Mouse (Mus musculus) testis, adult 2 months (tissue): ENCODE data around the gene Lrrc71. TPM values are rescaled to one million over a fixed set of nuclear protein-coding genes. Genes with fewer than 3 reads are reported as not detected.

Experiments used
- H3K27ac ChIP-seq: fragments of 200-500 bp; 2 replicates; pipeline ENCODE4 v1.5.1; 2012; ENCODE audit warnings: low read depth, low read length; ENCODE audit not compliant: control insufficient read depth, insufficient read depth
- H3K27me3 ChIP-seq: fragments of 200-500 bp; 2 replicates; pipeline ENCODE4 v1.6.1; 2012; ENCODE audit warnings: mild to moderate bottlenecking, low read length, moderate library complexity; ENCODE audit not compliant: control insufficient read depth, insufficient read depth
- H3K36me3 ChIP-seq: fragments of 200-500 bp; 2 replicates; pipeline ENCODE4 v1.6.1; 2012; ENCODE audit warnings: mild to moderate bottlenecking, low read length; ENCODE audit not compliant: control insufficient read depth, insufficient read depth
- H3K4me1 ChIP-seq: fragments of 200-500 bp; 2 replicates; pipeline ENCODE4 v1.6.1; 2012; ENCODE audit warnings: low read length; ENCODE audit not compliant: control insufficient read depth, insufficient read depth
- H3K4me3 ChIP-seq: fragments of 200-500 bp; 2 replicates; pipeline ENCODE4 v1.5.1; 2012; ENCODE audit warnings: low read depth, mild to moderate bottlenecking, low read length, moderate library complexity, mixed read lengths; ENCODE audit not compliant: control insufficient read depth
- CTCF ChIP-seq: fragments of 200-500 bp; IDR thresholded peaks from 2 replicates; pipeline ENCODE4 v1.5.1; 2012; ENCODE audit warnings: low read depth, mild to moderate bottlenecking, inconsistent platforms, low read length, moderate library complexity; ENCODE audit not compliant: control insufficient read depth, insufficient read depth, insufficient replicate concordance
- POLR2A ChIP-seq: fragments of 200-500 bp; IDR thresholded peaks from 2 replicates; pipeline ENCODE4 v1.6.1; 2012; ENCODE audit warnings: low read depth, mild to moderate bottlenecking, inconsistent platforms, low read length, moderate library complexity; ENCODE audit not compliant: control insufficient read depth
- polyA plus RNA-seq: library from polyadenylated mRNA; depleted of rRNA; stranded (reverse); fragments of >200 nt; gene quantifications from 2 replicates; pipeline ENCODE4 v1.2.3, GENCODE M21; 2012; rRNA removed

The Lrrc71 gene
- polyA plus RNA-seq, 1 experiment: 135 TPM

GRCm38 (mm10) chr3:87733984-87734761 is 14.3 kb downstream of the Lrrc71 start:
- Histone ChIP-seq H3K36me3 (peaks cover under 1% of the 10 kb centered on the region; the same call in 1 of the 2 replicates), H3K4me3 (no peak overlapping the region), H3K27ac (no peak overlapping the region), H3K27me3 (no peaks in the 10 kb centered on the region), H3K4me1 (no peaks in the 10 kb centered on the region)
- TF ChIP-seq POLR2A (no peak), CTCF (no peak)

- no peaks in the 10 kb centered on the region for H3K27me3 ChIP-seq
- TF ChIP-seq CTCF (no peak), POLR2A (no peak)
- H3K36me3 ChIP-seq: peaks cover 2% of the 10 kb centered on the region; the same call in 1 of the 2 replicates
- no peak overlapping the region for H3K4me3 ChIP-seq
- no peak overlapping the region for H3K27ac ChIP-seq
- H3K4me1 ChIP-seq: no peaks in the 10 kb centered on the region
Measured at GRCm38 (mm10) chr3:87733098-87733497, 15.3 kb downstream of the Lrrc71 start.

DNA sequence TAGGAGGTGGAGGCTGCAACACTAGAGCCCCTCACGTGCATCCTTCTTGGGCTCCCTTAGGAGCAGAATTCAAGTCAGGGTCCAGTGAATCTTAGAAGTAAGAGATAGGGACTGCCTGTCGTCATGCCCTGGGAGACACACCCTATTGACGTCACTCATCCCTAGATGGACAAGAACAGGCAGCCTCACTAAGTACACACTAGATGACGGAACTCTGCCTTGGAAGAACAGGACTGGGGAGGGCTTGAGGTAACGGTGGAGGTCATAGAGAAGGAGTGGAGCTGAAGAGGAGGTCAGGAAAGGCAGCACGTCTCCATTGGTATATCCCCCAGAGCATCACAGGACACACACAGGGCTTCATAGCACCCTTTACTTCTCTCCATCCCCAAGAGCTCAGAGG is 19.7 kb downstream of the Lrrc71 start:
- TF ChIP-seq CTCF (no peak), POLR2A (no peak)
- Histone ChIP-seq H3K27me3 (no peaks in the 10 kb centered on the region), H3K4me3 (no peak overlapping the region), H3K27ac (no peak overlapping the region), H3K36me3 (peaks cover 10% of the 10 kb centered on the region), H3K4me1 (no peaks in the 10 kb centered on the region)

DNA sequence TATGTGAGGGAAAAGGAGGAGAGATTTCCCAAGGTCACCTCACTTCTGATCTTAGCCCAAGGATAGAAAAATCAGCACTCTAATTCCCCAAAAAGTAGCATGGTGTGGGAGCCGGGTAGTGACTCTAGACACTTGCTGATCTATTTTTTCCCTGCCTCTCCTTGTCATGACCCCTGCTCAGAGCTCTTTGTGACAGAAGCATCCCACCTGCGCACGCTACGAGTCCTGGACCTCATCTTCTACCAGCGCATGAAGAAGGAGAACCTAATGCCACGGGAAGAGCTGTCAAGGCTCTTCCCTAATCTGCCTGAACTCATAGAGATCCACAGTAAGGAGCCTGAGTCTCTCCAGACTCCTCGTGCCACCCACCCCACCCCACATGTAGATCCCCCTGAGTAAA is 22.2 kb downstream of the Lrrc71 start:
- no peaks in the 10 kb centered on the region for H3K27me3 ChIP-seq
- peaks cover 11% of the 10 kb centered on the region for H3K36me3 ChIP-seq
- no peaks in the 10 kb centered on the region for H3K4me1 ChIP-seq
- no peak overlapping the region for H3K27ac ChIP-seq
- H3K4me3 ChIP-seq: no peak overlapping the region
- no peak for TF ChIP-seq POLR2A
- no peak for TF ChIP-seq CTCF

- Histone ChIP-seq H3K36me3 (peaks cover 12% of the 10 kb centered on the region), H3K27me3 (no peaks in the 10 kb centered on the region), H3K27ac (no peak overlapping the region), H3K4me1 (no peaks in the 10 kb centered on the region), H3K4me3 (peak overlapping the region; percentile 77; the same call in 1 of the 2 replicates)
- no peak for TF ChIP-seq CTCF
- no peak for TF ChIP-seq POLR2A
Measured at GRCm38 (mm10) chr3:87725396-87726160, 22.8 kb downstream of the Lrrc71 start.

GRCm38 (mm10) chr3:87724556-87724955 is 23.9 kb downstream of the Lrrc71 start:
- peaks cover 12% of the 10 kb centered on the region for H3K36me3 ChIP-seq
- no peak overlapping the region for H3K27ac ChIP-seq
- no peaks in the 10 kb centered on the region for H3K27me3 ChIP-seq
- no peaks in the 10 kb centered on the region for H3K4me1 ChIP-seq
- peak overlapping the region; percentile 77 for H3K4me3 ChIP-seq
- TF ChIP-seq POLR2A: no peak
- no peak for TF ChIP-seq CTCF

DNA sequence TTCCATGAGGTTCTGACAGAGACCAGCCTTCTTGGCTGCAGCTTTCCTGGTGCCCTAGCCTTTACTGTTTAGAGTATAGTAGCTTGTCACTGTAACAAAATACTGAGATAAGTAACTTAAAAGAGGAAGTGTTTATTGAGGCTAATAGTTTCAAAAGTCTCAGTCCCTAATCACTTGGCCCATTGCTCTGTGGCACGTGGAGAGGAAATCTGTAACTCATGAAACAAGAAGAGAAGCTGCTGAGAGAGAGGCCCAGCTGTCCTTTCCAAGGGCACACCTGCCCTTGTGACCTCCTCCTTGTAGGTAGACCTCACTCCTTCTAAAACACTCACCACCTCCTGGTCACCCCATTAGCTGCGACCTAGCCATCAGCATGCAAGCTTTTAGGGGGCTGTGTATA is 29.9 kb downstream of the Lrrc71 start:
- Histone ChIP-seq H3K27ac (no peak overlapping the region), H3K36me3 (peaks cover 12% of the 10 kb centered on the region), H3K4me3 (no peak overlapping the region), H3K4me1 (no peaks in the 10 kb centered on the region), H3K27me3 (no peaks in the 10 kb centered on the region)
- TF ChIP-seq POLR2A: no peak
- no peak for TF ChIP-seq CTCF

Other genes starting within 250 kb of the Lrrc71 start
- gene Etv3, start 223.2 kb downstream of the Lrrc71 start, polyA plus RNA-seq: 3.9 and 4.0 TPM in 2 replicates
- 15.9 and 17.5 TPM in 2 replicates for gene Arhgef11, start 131.1 kb downstream of the Lrrc71 start, polyA plus RNA-seq
- 0.64 and 0.94 TPM in 2 replicates for gene Ntrk1, start 46.5 kb upstream of the Lrrc71 start, polyA plus RNA-seq
- 0.06 and 0.17 TPM in 2 replicates for gene Insrr, start 48.3 kb upstream of the Lrrc71 start, polyA plus RNA-seq
- gene Pear1, start 75.7 kb upstream of the Lrrc71 start, polyA plus RNA-seq: 4.1 and 4.3 TPM in 2 replicates
- 0.04 and 0.10 TPM in 2 replicates for gene Sh2d2a, start 98.1 kb upstream of the Lrrc71 start, polyA plus RNA-seq
- gene Prcc, start 137.0 kb upstream of the Lrrc71 start, polyA plus RNA-seq: 16.2 and 17.5 TPM in 2 replicates
- 167 and 171 TPM in 2 replicates for gene Hdgf, start 157.7 kb upstream of the Lrrc71 start, polyA plus RNA-seq
- 79.1 and 96.3 TPM in 2 replicates for gene Mrpl24, start 170.9 kb upstream of the Lrrc71 start, polyA plus RNA-seq
- gene Isg20l2, start 181.7 kb upstream of the Lrrc71 start, polyA plus RNA-seq: 59.9 and 60.6 TPM in 2 replicates
- 22.2 and 24.4 TPM in 2 replicates for gene Rrnad1, start 182.1 kb upstream of the Lrrc71 start, polyA plus RNA-seq
- 0.26 and 2.0 TPM in 2 replicates for gene Crabp2, start 200.0 kb upstream of the Lrrc71 start, polyA plus RNA-seq
- 0.26 and 0.51 TPM in 2 replicates for gene Nes, start 222.5 kb upstream of the Lrrc71 start, polyA plus RNA-seq